Mouse (Mus musculus) monocyte, adult 5-6 weeks (primary cell): ENCODE data around the gene Gm10392. TPM values are rescaled to one million over a fixed set of nuclear protein-coding genes. Genes with fewer than 3 reads are reported as not detected.

Experiments
- ATAC-seq: fragments of 153-309, 156-312 bp; replicated peaks from 2 replicates; pipeline ENCODE4 v1.8.0; 2017; ENCODE audit warnings: mild to moderate bottlenecking; ENCODE audit not compliant: low TSS enrichment, insufficient number of reproducible peaks, severe bottlenecking, poor library complexity, low FRiP score
- total RNA-seq: library from RNA; stranded (forward); fragments of 200-1000, 200-491, 200-594 nt; gene quantifications from 3 replicates; pipeline ENCODE4 v1.2.3, GENCODE M21; 2017

Gene Gm10392
- total RNA-seq, 1 experiment from 2014 or later: not detected

DNA sequence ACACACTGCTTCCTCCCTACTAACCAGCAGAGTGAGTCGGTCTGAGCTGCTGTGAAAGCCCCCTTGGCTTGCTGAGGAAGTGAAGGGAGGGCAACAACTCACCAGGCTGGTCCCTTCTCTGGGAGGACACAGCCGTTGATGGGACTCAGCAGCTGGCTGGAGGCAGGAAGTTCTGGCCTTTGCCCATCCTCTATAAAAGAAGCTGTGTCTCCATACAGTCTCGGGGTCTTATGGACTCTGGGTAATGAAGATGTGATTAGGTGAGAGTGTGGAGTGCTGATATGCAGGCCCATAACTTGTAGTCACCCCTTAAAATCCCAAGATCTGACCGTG is 24.7 kb downstream of the Gm10392 start:
- 0 out of 2 replicates have a peak, but pooled peaks have one; percentile 3 for ATAC-seq

DNA sequence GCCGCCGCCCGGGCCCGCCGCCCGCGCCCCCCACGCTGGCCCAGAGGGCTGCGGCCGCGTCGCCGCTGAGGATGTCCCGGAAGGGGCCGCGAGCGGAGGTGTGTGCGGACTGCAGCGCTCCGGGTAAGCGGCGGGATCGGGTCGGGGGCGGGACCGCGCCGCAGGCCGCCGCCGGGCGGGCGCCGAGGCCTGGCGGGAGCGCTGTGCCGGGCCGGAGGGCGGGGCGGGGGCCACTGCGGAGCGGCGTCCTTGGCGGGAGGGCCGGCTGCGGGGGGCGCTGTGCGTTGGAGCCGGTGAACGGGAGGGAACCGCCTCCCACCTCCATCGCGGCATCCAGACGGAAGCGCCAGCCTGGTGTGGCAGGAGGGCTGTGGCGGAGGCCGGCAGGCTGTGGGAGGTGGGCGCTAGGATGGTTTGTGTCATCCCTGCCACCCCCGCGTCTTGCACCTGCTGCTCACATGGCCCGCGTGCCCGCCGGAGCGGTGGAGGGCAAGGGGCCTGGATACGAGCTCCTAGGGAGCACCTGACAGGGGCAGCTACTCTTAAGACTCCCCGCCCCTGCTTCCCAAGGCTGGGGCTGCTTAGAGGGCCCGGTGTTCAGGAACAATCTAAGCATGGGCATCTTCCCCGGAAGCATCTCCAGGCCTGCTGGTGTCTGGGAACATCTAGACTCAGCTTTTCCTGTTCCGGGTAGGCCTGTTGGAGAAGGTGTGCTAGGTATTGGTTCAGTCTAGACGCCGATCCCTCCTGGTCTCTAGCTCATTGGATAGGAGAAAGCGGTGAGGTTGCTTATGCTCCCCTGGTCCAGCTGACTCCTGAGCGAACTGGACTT is 25.3 kb downstream of the Gm10392 start, which contains the start of gene Git1:
TSS of gene Git1 (plus strand) at position 51 of the 832 bp plus-strand sequence.
- 0 out of 2 replicates have a peak, but pooled peaks have one; percentile 10 for ATAC-seq

DNA sequence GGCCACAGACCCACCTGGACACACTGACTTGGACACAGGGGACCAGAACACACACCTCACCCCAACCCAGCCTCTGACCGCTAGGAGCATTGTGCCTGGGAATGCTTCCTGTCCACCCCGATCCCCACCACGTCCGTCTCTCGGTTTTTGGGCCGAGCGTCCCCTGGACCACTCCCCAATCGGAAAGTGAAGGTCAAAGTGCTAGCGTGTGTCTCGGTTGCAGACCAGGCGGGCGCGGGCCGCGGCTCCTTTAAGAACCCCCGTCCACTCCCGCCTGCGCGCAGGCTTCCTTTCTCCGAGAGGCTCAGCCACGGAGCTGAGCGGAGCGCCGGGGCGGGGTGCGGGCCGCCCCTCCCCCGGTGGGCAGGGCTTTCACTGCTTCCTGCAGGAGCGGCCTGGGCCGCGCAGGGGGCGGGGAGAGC is 26.1 kb downstream of the Gm10392 start:
- ATAC-seq: peak; percentile 45

DNA sequence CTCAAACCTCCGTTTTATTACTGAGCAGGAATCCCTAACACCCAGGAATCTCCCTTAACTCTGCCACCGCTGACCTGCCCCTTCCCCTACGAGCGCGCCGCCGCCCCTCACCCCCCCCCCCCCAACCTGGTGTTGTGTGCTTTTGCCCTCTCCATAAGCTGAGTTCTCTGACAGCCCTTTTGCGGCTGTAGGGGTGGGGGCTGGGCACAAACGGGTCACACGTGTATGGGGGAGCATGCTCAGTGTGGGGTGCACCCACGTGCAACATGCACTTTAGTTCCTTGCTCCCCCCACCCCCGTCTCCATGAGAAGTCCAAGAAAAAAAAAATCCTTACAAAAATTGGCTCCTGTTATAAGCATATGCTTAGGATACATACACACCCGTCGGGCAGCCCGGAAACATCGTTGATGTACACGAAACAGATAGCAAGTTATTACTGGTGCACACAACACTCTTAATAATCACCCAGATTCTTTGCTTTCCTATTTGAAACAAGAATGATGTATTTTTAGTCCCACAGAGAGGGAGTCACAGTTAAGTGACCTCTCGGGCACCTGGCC is 26.6 kb downstream of the Gm10392 start:
- no peak for ATAC-seq

DNA sequence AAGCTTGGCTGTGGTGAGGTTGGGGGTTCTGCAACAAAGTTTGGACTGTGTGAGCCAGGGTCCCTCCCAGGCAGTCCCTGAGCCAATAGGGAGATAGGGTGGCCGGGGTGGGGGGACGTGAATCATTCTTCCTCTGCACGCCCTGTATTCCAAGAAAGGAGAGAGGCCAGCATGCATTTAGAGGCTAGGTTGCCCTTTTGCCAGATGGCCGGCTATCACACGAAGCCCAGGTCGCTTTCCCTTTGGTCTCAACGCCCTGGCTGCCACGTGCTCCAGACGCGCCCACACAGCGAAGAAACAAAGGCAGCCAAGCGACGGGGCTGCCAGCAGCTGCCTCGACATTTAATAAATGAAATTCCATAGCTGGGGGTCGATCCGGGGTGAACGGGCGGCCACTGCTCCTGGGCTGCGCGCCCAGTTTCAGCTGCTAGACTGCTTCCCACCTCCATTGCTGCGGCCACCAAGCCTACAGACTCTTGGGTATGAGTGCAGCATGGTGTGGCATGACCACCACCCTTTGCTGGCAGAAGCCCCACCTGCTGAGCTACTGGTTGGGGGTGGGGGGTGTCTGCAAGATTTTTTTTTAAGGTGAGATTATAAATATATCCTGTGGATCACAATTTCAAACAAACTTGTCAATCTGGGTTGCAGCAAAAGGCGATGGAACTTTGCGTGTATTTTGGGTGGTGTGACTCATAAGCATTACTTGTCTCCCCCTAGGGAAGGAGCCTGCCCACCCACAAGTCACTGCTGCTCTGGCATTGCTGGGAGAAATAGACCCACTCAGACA is 27.3 kb downstream of the Gm10392 start:
- ATAC-seq: no peak

DNA sequence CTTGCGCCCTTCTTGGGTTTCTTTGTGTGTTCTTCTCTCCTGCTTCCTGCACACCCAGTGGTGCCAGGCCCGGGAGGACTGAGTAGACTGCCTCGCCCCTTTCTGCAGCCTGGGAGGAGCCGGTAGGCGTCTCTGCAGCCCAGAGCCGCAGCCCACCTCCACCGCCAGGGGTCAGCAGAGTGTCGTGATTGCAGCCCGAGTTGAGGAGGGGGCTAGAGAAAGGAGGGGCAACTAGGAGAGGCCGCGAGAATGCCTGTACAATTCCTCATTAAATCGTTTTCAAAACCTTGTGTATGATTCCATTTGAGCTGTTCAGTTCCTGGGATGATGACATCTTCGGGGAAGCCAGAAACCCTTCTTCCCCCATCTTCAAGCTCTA is 27.9 kb downstream of the Gm10392 start:
- peak; percentile 59 for ATAC-seq

DNA sequence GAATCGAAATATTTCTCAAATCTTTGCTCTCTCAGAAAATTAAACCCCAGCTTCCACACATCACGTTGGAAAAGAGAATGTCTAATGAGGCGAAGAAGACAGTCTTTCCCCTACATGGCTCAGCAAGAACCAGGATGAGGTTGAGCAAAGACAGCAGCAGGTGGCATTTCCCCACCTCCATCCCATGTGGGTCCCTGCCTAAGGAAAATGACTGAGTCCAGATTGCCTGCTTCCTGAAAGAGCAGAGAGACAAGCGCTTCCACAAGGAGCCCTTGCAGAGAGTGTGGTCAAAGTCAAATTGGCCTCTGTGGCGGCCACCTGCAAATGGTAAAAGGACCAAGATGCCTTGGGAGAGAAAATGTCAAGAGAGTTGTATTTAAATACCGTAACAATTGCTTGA is 28.5 kb downstream of the Gm10392 start:
- ATAC-seq: no peak

DNA sequence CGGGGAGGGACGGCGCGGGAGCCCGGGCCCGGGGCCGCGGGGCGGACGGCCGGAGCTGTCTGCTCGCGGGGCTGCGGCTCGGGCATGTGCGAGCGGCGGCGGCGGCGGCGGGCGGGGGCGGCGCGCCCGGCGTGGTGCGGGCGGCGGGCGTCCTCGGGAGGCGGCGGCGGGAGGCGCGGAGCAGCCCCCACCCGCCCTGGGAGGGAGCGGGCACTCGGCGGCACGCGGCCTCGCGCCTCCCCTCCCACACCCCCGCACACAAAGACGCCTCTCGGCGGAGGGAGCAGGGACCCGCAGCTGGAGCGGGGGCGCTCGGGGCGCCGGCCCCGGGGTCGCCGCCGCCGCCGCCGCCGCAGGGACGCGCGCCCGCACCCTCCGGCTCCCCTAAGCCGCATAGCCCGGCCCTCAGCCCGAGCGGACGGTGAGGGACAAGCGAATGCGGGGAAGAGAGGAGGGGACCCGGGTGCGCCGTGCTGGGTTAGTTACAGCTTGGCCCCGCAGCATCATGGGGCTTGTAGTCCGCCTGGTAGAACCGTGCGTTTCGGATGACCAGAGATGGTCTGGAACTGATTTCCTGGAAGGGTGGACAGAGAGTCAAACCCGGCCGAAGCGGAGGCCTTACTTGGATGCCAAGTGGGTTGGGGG is 29.3 kb downstream of the Gm10392 start, which contains the start of gene Ankrd13b:
TSS of gene Ankrd13b (minus strand) at position 88 of the 645 bp plus-strand sequence.
- no peak for ATAC-seq

DNA sequence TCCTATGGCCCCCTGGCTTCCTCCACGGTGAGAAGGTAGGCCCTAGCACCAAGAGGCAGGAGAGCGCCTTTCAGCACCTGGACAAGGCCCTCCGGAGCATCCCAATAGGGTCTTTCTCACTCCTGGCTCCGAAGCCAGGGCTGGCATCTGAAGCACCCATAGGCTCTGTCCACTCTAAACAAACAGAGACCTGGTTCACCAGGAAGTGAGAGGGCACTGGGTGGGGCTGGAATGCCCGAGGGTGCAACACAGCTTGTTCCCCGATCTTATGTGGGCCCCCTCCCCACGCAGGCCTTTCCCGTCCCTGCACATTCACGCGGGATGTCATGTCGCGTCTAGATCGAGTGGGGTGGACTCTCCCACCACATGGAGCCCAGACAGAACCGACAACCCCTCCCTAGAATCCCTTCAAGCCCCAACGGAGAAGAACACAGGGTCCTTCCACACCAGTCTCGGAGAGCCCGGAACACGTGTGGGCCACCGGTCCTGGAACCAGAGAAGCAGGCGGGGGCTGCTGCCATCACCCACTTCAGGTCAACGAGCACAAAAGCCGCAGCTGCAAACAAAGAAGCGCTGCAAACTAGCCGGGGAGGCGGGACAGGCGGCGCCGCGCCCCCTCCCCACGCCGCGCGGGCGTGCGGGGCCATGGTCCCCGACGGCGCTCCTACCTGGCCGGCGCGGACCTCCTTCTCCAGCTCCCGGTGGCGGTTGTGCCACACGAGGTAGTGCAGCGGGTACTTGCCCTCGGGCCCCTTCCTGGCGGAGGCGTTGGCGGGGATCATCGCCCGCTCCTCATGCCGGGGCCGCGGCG is 30.0 kb downstream of the Gm10392 start:
- ATAC-seq: no peak

DNA sequence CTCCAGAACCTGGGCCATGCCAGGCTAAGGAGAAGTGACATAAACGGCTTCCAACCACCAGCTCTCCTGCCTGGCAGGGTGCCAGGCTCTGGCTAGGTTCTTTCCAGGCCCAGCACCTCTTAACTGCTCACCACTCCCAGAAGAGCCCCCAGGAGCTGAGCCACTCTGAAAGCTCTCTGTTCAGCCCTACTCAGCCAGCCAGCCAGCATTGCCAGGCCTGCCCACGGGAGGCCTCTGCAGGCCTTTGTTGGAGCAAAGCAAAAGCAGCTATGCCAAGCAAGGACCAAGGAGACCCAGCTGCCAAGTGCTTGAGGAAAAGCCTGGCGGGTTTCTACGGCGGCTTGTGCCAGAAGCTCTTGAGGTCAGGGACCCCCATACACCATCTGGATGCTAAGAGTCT is 32.2 kb downstream of the Gm10392 start:
- ATAC-seq: no peak

DNA sequence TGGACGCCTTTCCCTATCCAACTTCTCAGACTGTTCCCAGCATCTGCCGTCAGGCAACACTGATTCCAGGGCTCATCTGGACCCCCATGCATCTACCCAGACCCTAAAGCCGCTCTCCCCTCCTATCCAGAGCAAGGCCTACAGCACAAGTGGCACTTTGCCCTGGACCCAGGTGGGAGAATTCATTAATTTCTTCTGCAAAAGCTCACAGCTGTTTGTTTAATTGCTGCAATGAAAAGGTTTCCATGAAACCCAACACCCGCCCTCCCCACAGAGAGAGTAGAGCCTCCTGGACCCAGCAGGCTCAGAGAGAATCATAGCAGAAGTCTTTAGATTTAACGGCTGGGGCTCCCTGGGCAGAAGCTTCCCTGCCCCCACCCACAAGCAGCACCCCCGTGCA is 33.8 kb downstream of the Gm10392 start:
- ATAC-seq: no peak

DNA sequence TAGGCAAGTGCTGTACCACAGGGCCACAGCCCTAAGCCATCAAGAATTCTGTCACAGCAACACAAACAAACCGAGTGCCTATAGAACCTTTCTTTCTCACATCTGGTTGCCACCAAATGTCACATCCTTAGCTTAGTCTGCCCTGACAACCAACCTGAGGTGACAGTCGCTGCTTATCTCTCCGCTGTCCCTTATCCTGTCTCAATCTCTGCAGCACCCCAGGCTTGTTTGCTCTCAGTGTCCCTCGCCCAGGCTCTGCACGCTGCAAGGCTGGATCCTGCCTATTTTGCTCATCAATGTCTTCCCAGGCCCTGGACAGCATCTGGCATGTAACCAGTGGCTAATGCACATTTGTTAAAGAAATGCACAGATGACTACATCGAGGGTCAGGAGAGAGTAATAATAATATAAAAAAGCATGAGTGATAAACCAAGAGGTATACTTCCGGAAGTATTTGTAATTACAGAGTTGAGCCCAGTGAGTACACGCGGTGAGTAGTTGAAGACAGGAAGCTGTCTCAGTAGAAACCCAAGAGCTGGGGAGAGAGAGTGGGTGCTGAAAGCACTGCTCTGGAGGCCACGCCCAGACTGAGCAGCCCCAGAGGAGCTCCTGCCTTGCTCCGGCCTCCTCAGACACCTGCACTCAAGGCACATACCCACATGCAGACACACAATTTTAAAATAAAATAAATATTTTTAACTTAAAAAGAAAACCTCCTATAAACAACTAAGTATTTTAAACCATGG is 35.3 kb downstream of the Gm10392 start:
- no peak for ATAC-seq

DNA sequence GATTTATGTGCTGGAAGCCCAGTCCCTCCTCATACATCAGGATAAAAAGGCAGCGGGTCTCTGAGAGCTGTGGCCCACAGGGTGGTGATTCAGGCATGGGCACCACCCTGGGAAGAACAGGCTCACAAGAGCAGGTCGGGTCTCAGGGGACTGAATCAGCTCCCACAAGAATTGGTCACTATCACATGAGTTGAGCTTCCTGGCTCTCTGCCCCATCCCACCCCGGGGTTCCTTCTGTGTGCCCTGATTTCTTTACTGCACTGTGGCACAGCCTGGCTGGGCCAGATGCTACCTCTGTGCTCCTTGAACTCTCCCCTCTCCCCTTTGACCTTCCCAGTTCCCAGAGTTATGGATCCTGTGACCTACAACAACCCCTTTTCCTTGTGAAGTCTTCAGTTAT is 36.0 kb downstream of the Gm10392 start:
- ATAC-seq: no peak

DNA sequence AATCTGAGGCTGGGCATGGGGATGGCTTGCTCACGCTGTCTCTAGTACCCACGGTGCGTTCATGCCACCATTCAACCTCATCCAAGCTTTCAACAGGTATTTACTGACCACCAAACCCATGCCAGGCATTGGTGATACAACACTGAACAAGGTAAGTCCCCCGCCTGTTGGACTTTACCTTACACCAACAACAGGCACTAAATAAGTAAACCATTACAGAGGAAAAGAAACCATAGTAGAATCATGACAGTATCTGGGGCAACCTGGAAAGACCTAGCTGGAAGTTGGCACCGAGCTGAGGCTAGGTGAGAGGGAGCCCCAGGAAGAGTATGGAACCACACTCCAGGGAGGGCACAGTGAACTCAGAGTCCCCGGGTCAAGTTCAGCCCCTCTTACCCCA is 42.1 kb downstream of the Gm10392 start:
- no peak for ATAC-seq

DNA sequence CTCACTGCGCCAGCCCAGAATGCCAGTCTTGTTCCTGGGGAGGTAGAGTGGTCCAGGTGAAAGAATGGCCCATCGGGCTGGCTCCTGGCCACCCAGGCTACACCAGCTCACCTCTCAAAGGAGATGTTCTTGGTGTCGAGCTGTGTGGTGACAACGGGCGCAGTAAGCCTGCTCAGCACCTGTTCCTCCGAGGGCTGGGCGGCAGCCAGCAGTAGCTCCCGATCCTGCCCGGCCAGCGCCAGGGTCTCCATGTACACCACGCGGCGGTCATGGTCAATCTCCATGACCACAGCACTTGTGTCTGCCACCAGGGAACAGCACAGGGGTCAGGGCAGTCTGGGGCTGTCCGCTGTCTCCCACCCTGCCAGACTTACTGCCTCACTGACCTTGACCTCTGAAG is 42.8 kb downstream of the Gm10392 start:
- ATAC-seq: no peak

DNA sequence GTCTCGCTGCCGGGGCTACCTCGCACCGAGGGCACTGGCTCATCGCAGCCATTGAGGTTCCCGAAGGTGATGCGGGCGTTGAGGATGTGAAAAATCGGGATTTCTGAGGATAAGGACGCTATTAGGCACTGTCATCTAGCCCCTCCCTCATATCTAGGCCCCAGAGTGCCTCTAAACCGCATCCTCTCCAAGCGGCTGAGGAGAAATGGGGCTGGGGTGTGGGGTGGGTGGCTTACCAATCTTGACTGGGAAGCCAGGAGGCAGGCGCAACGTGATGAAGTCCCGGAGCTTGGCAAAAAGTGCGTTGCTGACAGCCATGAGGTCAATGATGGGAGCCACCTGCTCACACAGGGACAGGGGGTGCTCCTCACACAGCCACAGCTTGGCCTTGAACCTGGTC is 46.2 kb downstream of the Gm10392 start:
- ATAC-seq: no peak

DNA sequence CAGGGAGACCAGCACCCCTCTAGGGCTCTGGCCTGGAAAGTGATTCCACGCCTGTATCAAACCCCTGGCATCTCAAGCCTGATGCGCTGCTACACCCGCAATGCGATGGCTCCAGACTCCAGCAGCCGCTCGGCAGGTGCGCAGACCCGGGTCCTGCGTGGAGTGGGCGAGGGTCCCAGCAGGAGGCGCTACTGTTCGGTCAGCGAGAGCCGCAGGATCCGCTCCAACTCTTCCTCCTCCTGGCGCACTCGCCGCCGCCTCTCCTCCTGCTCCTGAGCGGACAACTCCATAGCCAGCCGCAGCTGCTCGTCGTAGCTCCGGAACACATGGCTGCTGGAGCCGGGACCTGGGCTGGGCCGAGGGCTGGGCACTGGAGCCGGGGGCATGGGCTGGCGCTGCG is 47.6 kb downstream of the Gm10392 start:
- no peak for ATAC-seq

DNA sequence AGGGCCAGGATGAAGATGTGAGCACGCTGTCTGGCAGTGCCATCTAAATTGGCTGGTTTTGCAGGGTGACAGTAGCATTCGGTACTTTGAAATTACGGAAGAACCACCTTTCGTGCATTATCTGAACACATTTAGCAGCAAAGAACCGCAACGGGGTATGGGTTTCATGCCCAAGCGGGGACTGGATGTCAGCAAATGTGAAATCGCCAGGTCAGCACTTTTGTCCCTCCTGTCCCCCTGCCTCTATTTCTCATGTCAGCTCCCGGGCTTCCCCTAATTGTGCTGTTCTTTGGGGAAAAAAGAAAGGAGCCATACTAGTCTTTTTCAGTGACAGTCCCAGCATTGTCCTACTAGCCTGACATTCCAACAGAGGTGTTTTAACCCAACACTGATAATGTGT is 50.6 kb downstream of the Gm10392 start:
- ATAC-seq: no peak
